Mouse (Mus musculus) embryonic facial prominence, embryonic 10.5 days (tissue): ENCODE results near the gene Vps50. TPM values are rescaled to one million over a fixed set of nuclear protein-coding genes. Genes with fewer than 3 reads are reported as not detected.
"Not testable (repeated sequence)": the region's sequence is repeated elsewhere in the genome, so short reads cannot be mapped to it uniquely, and the experiment has no call there.

Experiments
- DNase-seq: peaks from one replicate; pipeline ENCODE4 v3.0.0-alpha.2; 2017; ENCODE audit warnings: low spot score
- H3K27ac ChIP-seq: fragments of 300-500 bp; sonication (generic); replicated peaks from 2 replicates; pipeline ENCODE4 v1.5.1; 2016; ENCODE audit warnings: mild to moderate bottlenecking
- H3K27me3 ChIP-seq: fragments of 300-500 bp; sonication (generic); replicated peaks from 2 replicates; pipeline ENCODE4 v1.6.1; 2016; ENCODE audit warnings: low read depth, mild to moderate bottlenecking; ENCODE audit not compliant: poor library complexity, severe bottlenecking
- H3K36me3 ChIP-seq: fragments of 300-500 bp; sonication (generic); replicated peaks from 2 replicates; pipeline ENCODE4 v1.6.1; 2016; ENCODE audit warnings: mild to moderate bottlenecking, moderate library complexity
- H3K4me1 ChIP-seq: fragments of 300-500 bp; sonication (generic); 2 replicates; pipeline ENCODE4 v1.6.1; 2016
- H3K4me3 ChIP-seq: fragments of 300-500 bp; sonication (generic); 2 replicates; pipeline ENCODE4 v1.5.1; 2016; ENCODE audit warnings: mild to moderate bottlenecking, moderate library complexity
- H3K9me3 ChIP-seq: fragments of 300-500 bp; sonication (generic); 2 replicates; pipeline ENCODE4 v1.6.1; 2016; ENCODE audit warnings: mild to moderate bottlenecking
- WGBS: fragments of 180-500 bp; shearing (Covaris S2); methylation state at CpG from one replicate; pipeline ENCODE4 v1.1.7; 2016; 5-methylcytosine and 5-hydroxymethylcytosine counted together
- polyA plus RNA-seq: library from polyadenylated mRNA; unstranded; fragments of >200 nt; fragmentation: Nextera tagmentation; extraction: Ambion mirVana; gene quantifications from 2 replicates; pipeline ENCODE4 v1.2.1, GENCODE M21; 2016

Vps50 gene
- polyA plus RNA-seq, 1 experiment from 2014 or later, result 33.7 TPM

GRCm38 (mm10) chr6:3544970-3545369, 46.8 kb downstream of the Vps50 start:
- H3K4me1 ChIP-seq, result no peaks in the 10 kb centered on the region
- no peak overlapping the region for H3K27ac ChIP-seq
- no peaks in the 10 kb centered on the region for H3K9me3 ChIP-seq
- 68% methylated on average over 1 of the region's 1 CpGs for WGBS
- no peak overlapping the region for H3K4me3 ChIP-seq
- H3K27me3 ChIP-seq, result no peaks in the 10 kb centered on the region
- DNase-seq, result no peak
- H3K36me3 ChIP-seq, result peaks cover 7% of the 10 kb centered on the region

- Histone ChIP-seq H3K4me3 (no peak overlapping the region), H3K9me3 (no peaks in the 10 kb centered on the region), H3K27me3 (no peaks in the 10 kb centered on the region), H3K36me3 (peaks cover 12% of the 10 kb centered on the region), H3K4me1 (no peaks in the 10 kb centered on the region), H3K27ac (no peak overlapping the region)
- 80% methylated on average over 3 of the region's 3 CpGs for WGBS
- DNase-seq, result no peak
These were observed 50.8 kb downstream of the Vps50 start for GRCm38 (mm10) chr6:3548959-3549358.

GRCm38 (mm10) chr6:3549992-3550391, 51.8 kb downstream of the Vps50 start:
- H3K9me3 ChIP-seq, result no peaks in the 10 kb centered on the region
- no peaks in the 10 kb centered on the region for H3K4me1 ChIP-seq
- peaks cover 12% of the 10 kb centered on the region for H3K36me3 ChIP-seq
- H3K27ac ChIP-seq, result no peak overlapping the region
- no peaks in the 10 kb centered on the region for H3K27me3 ChIP-seq
- WGBS, result 88% methylated on average over 1 of the region's 1 CpGs
- H3K4me3 ChIP-seq, result no peak overlapping the region
- no peak for DNase-seq

DNA sequence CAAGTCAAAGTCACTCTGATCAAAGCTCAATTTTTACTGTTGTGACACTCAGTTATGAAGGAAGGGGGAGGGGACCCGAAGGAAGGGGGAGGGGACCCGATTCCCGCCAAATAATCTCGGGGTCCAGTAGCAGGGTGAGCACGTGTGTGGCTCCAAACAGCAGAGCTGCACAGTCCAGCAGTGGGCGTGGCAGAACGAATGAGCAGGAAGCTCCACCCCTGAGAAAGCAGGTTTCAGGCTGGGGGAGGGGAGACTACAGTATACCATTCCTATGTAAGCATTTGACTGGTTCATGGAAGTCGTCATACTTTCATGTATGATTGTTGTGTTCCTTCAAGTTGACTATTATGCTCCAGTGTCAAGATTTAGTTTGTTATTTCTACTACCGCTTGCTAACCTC, 54.5 kb downstream of the Vps50 start:
- not testable (repeated sequence) for H3K9me3 ChIP-seq, H3K27ac ChIP-seq, H3K4me3 ChIP-seq, H3K27me3 ChIP-seq, H3K4me1 ChIP-seq, DNase-seq
- WGBS, result 82% methylated on average over 9 of the region's 9 CpGs
- peaks cover 25% of the 10 kb centered on the region for H3K36me3 ChIP-seq

GRCm38 (mm10) chr6:3557177-3557576, 59.0 kb downstream of the Vps50 start:
- Histone ChIP-seq H3K27ac (no peak overlapping the region), H3K36me3 (peaks cover 29% of the 10 kb centered on the region), H3K4me3 (no peak overlapping the region), H3K4me1 (peaks cover 3% of the 10 kb centered on the region; the same call in 1 of the 2 replicates), H3K27me3 (no peaks in the 10 kb centered on the region), H3K9me3 (no peaks in the 10 kb centered on the region)
- 93% methylated on average over 4 of the region's 4 CpGs for WGBS
- no peak for DNase-seq

DNA sequence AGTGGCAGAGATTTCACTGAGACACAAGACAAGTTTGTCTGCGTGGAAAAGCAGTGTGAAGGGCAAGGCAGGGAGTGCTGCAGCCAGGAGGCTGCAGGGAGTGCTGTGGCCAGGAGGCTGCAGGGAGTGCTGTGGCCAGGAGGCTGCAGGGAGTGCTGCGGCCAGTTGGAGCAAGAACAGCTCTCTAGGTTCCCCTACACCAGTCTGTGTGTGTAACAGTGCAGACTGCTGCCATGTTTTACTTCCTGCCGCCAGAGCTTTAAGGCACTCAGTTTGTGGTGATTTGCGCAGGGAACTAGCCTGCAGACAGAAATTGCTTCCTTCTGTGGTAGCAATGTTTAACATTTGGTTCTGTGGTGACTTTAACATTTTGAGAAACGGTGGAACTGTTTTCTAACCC, 61.8 kb downstream of the Vps50 start:
- H3K36me3 ChIP-seq, result peaks cover 27% of the 10 kb centered on the region
- no peaks in the 10 kb centered on the region for H3K9me3 ChIP-seq
- no peak overlapping the region for H3K4me3 ChIP-seq
- no peak overlapping the region; the same call in 1 of the 2 replicates for H3K27ac ChIP-seq
- DNase-seq, result peak; percentile 21
- no peaks in the 10 kb centered on the region for H3K27me3 ChIP-seq
- peaks cover 3% of the 10 kb centered on the region; the same call in 1 of the 2 replicates for H3K4me1 ChIP-seq
- WGBS, result 55% methylated on average over 5 of the region's 5 CpGs

DNA sequence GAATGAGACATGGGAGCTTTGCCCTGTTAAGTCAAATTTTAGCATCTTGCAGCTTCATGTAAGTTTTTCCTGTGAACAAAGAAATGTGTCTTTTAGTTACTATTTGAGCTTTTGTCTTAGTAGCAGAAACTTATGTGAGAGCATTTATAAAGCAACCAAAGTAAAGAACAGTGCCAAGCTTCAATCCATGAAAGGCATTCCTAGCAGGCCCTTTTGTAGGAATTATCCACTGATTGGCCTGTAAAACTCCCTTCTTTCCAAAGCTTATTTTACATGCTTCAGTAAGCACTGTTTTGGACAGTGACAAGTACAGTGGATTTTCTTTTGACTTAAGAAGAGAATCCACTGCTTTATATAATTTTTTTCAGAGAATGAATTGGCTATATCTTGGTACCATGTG, 64.1 kb downstream of the Vps50 start:
- no peak overlapping the region for H3K27ac ChIP-seq
- no peaks in the 10 kb centered on the region for H3K9me3 ChIP-seq
- H3K4me3 ChIP-seq, result no peak overlapping the region
- DNase-seq, result no peak
- peaks cover 28% of the 10 kb centered on the region for H3K36me3 ChIP-seq
- peaks cover 3% of the 10 kb centered on the region; the same call in 1 of the 2 replicates for H3K4me1 ChIP-seq
- H3K27me3 ChIP-seq, result no peaks in the 10 kb centered on the region

GRCm38 (mm10) chr6:3564118-3564517, 65.9 kb downstream of the Vps50 start:
- not testable (repeated sequence) for DNase-seq

DNA sequence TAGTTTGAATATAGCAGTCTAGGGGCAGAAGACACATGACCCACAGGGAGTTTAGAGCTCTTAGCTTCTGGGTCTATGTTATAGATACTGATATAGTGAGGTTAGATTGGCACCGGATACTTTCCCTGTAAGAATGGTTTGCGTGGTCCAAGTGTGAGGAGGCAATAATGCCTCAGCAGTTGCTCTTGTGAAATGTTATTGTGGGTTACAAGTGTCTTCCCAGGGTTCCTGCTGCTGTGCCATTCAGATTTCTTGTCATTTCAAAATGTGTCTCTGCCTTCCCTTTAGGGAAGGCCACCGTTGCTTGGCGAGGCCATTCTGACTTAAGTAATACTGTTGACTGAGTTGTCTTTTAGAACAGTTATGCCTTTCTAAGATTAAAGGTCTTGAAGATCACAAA, 66.8 kb downstream of the Vps50 start:
- Histone ChIP-seq H3K4me3 (no peak overlapping the region), H3K27me3 (no peaks in the 10 kb centered on the region), H3K36me3 (peaks cover 22% of the 10 kb centered on the region), H3K4me1 (peaks cover under 1% of the 10 kb centered on the region; the same call in 1 of the 2 replicates), H3K27ac (no peak overlapping the region), H3K9me3 (no peaks in the 10 kb centered on the region)
- 94% methylated on average over 4 of the region's 4 CpGs for WGBS
- DNase-seq, result no peak

More at GRCm38 (mm10) chr6:3564118-3564517, 65.9 kb downstream of the Vps50 start:
- H3K4me3 ChIP-seq, H3K27me3 ChIP-seq, H3K9me3 ChIP-seq, H3K27ac ChIP-seq, H3K4me1 ChIP-seq: not testable (repeated sequence)
- H3K36me3 ChIP-seq, result peaks cover 22% of the 10 kb centered on the region

- H3K4me1 ChIP-seq, result no peaks in the 10 kb centered on the region
- H3K36me3 ChIP-seq, result peaks cover 22% of the 10 kb centered on the region
- 92% methylated on average over 1 of the region's 1 CpGs for WGBS
- no peak overlapping the region for H3K27ac ChIP-seq
- no peak for DNase-seq
- H3K27me3 ChIP-seq, result no peaks in the 10 kb centered on the region
- no peak overlapping the region for H3K4me3 ChIP-seq
- H3K9me3 ChIP-seq, result no peaks in the 10 kb centered on the region
These were observed 67.5 kb downstream of the Vps50 start for GRCm38 (mm10) chr6:3565667-3566066.

GRCm38 (mm10) chr6:3567071-3567610, 69.0 kb downstream of the Vps50 start:
- H3K9me3 ChIP-seq, result no peaks in the 10 kb centered on the region

GRCm38 (mm10) chr6:3572221-3572815, 74.1 kb downstream of the Vps50 start:
- no peak overlapping the region for H3K4me3 ChIP-seq
- no peak overlapping the region for H3K27ac ChIP-seq
- no peaks in the 10 kb centered on the region for H3K27me3 ChIP-seq
- no peaks in the 10 kb centered on the region for H3K9me3 ChIP-seq
- no peaks in the 10 kb centered on the region for H3K4me1 ChIP-seq
- no peak for DNase-seq
- WGBS, result 86% methylated on average over 2 of the region's 2 CpGs
- peaks cover 34% of the 10 kb centered on the region for H3K36me3 ChIP-seq

More at GRCm38 (mm10) chr6:3567071-3567610, 69.0 kb downstream of the Vps50 start:
- Histone ChIP-seq H3K27ac (no peak overlapping the region), H3K4me3 (no peak overlapping the region), H3K27me3 (no peaks in the 10 kb centered on the region), H3K36me3 (peaks cover 37% of the 10 kb centered on the region), H3K4me1 (no peaks in the 10 kb centered on the region)
- WGBS, result 97% methylated on average over 7 of the region's 7 CpGs
- DNase-seq, result no peak

- DNase-seq, result no peak
- no peak overlapping the region for H3K4me3 ChIP-seq
- 95% methylated on average over 8 of the region's 8 CpGs for WGBS
- peaks cover 31% of the 10 kb centered on the region for H3K36me3 ChIP-seq
- H3K27ac ChIP-seq, result no peak overlapping the region
- H3K4me1 ChIP-seq, result no peaks in the 10 kb centered on the region
- H3K9me3 ChIP-seq, result no peaks in the 10 kb centered on the region
- no peaks in the 10 kb centered on the region for H3K27me3 ChIP-seq
These were observed 75.6 kb downstream of the Vps50 start for GRCm38 (mm10) chr6:3573787-3574186.
